Mouse (Mus musculus) CD4-positive helper T cell, adult 2 months (primary cell): ENCODE measurements around the gene Nfyc.

Source experiments
- DNase-seq: peaks from one replicate; pipeline ENCODE4 v3.0.0-alpha.2; 2012; ENCODE audit warnings: low read depth, missing footprints, low spot score

Gene Nfyc

GRCm38 (mm10) chr4:120825577-120826326 lies 5.6 kb downstream of the Nfyc start:
- peak; percentile 99 for DNase-seq

DNA sequence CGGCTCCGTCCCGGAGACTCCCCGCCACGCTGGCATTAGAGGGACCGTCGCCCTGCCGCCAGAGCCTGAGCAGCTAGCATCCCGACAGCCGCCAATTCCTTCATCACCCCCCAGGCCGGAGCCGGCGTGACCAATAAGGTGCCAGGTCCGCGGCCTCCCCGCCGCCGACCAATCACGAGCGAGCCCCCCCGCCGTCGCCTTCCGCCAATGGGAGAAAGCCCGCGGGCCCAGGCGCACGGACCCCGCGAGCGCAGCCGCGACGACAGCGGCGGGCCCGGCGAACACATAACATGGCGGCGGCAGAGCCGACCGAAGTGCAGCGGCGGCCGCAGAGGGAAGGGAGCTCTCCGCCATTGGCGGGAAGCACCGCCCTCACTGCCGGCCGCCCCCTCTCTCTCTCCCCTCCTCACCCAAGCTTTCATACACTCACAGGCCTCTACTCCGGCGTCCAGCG lies 6.2 kb downstream of the Nfyc start:
- peak; percentile 91 for DNase-seq

DNA sequence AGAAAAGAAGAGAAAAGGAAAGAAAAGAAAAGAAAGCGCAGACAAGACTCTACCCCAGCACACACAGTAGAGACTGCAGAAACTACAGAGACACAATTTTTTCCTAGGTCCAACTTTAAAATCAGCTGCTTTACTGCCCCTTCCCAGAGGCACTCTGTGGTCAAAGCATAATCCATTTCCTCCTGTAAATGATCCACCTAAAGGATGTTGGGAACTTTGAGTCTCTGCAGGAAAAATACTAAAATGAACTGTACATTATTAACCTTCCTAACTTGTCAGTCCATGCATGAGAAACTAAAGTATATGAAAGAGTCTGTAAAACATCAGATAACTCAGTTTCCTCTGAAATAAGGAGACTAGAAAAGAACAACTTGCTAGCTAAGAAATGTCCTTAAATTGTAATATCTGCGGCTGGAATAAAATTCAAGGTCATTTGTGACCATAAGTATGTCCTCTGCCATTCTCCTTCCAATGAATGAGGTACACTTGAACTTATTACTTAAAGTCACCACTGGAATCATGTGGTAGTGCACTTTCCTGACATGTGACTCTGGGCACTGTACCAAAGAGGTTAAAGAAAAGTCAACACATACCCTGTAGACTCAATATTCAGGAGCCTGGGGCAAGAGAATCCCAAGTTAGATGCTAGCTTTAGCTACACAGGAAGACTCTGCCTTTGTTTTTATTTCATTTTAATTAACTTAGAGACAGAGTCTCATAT lies 9.0 kb downstream of the Nfyc start:
- DNase-seq: no peak

DNA sequence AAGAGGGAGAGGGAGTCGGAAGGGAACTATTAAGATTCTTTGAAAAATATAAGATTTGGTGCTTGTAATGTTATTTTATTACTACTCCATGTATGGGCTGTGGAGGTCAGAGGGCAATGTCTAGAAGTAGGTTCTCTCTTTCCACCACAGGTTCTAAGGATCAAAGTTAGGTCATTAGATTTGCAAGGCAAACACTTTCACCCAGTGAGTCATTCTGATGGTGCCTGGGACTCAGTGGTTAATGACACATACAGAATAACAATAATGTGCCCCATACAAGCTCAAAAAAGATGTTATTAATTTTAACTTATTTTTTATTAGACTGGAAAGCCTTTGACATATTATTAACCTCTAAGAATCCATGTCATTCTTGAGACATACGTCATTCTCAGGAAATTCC lies 11.5 kb downstream of the Nfyc start:
- DNase-seq: no peak

DNA sequence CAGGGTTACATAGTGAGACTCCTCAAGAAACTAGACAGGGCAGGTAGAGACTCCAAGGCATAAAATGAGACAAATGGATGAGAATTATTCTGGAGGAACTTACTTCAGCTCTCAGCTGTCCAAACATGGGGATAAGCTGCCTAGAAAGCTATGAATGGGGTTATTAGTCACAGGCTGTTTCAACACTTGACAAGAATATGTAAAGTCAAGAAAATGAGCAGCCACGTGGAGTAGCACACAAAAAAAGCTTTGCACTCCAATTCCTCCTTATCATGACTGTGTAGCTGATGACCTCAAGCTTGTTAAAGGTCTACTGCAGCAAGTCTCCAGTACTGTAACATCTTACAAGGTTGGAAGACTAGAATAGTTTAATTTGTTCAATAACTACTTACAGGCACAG lies 12.1 kb downstream of the Nfyc start:
- no peak for DNase-seq

- DNase-seq: no peak
Measured at GRCm38 (mm10) chr4:120817951-120818350, 13.4 kb downstream of the Nfyc start.

DNA sequence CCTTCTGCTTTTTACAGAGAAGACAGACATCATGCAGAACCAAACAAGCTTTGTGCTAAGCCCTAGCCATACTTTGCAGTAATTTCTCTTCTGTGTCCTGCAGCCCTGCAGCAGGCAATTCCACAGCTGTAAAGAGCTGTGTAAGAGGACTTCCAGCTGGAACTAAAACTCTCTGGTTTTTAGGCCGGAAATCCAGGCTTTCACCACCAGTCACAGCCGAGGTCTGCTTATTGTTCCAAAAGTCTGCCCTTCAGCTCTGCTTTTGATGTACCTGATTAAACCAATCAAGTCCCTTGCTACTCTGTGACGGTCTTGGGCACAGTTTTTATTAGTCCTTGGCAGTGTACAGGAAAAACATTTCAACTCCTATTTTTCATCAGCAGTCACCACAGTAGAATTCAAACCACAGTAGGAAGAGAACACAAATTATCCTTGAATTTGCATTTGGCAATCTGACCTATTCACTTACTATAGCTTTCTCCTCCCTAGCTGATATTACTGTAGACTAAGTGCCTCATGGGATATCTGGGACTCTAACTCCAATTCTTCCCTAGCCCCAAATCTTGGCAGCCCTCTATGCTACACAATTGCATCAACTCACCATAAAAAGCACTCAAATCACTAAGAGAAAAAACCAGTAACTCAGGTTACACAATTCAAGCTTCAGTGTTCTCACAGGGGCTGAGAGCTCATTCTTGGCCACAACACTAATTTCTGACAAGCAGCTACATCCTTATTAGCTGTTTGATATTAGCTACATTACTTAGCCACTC lies 14.2 kb downstream of the Nfyc start:
- no peak for DNase-seq

- DNase-seq: peak; percentile 92
Measured at GRCm38 (mm10) chr4:120815622-120816334, 15.6 kb downstream of the Nfyc start.

DNA sequence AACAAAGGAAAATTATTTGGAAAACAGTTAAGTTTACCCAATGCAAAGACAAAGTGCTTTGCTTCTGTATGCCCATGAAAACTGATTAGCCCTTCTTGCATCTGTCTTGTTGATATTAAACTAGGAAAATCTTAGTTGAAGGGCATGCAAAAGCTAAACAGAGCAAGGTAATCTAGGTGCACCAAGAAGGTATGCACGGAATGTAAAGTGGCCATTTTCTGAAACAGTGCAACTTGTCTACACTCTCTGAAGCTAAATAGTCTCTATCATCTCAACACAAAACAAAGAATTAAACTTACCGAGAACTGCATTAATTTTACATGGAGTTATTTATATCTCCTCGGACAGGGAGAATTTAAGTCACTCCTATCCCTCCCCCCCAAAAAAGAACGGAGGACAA lies 16.2 kb downstream of the Nfyc start:
- DNase-seq: no peak

DNA sequence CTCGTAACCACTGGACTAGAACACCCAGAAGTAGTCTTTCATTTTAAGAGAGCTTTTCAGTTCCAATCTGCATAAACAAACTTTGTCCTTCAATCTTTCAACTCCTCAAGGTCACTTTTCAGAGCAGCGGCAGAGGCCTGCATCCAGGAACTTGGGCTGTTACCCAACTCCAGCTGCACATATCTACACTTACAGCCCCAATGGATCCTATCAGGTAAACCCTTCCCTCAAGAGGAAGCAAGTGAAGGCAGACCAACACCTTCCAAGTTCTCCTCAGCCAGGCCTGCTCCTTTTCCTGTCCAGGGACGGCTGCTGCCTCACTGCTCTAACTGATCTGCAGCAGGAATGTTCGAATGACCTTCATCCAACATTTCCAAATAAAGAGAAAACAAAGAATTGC lies 17.2 kb downstream of the Nfyc start:
- no peak for DNase-seq

- no peak for DNase-seq
Measured at GRCm38 (mm10) chr4:120813762-120814161, 17.6 kb downstream of the Nfyc start.

GRCm38 (mm10) chr4:120805816-120806215 lies 25.6 kb downstream of the Nfyc start:
- no peak for DNase-seq

DNA sequence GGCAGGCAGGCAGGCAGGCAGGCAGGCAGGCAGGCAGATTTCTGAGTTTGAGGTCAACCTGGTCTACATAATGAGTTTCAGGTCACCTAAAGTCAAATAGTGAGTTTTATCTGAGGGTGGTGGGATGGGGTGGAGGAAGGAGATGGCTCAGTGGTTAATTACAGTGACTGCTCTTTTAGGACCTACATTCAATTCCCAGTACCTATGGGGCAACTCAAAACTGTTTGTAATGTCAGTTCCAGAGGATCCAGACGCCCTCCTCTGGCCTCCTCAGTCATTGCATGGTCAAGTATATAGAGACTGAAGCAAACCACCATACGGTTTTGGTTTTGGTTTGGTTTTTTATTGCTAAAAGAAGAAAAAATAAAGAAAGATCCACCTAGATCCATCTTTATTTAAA lies 29.9 kb downstream of the Nfyc start:
- DNase-seq: peak; percentile 52

DNA sequence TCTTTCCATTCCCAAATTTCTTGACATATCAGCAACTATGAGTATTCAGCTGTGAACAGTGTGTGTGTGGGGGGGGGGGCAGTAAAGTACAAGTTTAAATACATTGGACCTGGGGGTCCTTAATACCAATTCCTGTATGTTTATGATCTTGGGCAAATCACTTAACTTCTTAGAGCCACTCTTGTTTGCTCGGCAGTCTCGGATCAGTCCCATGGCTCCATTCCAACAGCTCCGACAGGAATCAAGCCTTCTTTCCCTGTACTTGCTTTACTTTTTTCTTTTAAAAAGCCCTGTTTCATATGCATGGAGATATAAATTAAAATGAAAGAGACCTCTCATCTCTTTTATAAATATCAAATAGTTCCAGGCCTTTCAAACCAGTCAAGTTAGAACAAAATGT lies 30.7 kb downstream of the Nfyc start:
- DNase-seq: no peak

DNA sequence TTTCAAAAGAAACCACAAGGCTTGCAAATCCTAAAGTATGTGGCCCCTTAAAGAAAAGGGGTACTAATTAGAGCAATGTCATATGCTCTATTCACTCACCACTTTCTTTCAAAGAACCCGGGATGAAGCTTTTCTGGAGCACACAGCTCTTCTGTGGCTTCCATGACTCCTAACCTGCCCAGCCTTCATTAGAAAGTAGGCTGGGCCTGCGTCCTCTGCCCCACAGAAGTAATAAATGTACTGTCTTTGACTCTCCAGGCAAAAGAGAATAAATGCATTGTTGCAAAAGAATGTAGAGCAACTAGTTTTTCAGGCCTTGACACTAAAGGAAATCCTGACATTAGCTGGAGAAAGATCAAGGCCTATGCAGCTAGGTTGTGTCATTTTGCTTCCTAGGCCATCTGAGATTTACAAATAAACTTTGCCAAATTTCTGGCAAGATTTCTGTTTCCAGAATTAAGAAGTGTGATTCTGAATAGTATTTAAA lies 31.6 kb downstream of the Nfyc start:
- no peak for DNase-seq

GRCm38 (mm10) chr4:120797985-120798725 lies 33.2 kb downstream of the Nfyc start:
- peak; percentile 25 for DNase-seq

GRCm38 (mm10) chr4:120796687-120797086 lies 34.7 kb downstream of the Nfyc start:
- DNase-seq: peak; percentile 8

- DNase-seq: no peak
Measured at GRCm38 (mm10) chr4:120795646-120796045, 35.7 kb downstream of the Nfyc start.

DNA sequence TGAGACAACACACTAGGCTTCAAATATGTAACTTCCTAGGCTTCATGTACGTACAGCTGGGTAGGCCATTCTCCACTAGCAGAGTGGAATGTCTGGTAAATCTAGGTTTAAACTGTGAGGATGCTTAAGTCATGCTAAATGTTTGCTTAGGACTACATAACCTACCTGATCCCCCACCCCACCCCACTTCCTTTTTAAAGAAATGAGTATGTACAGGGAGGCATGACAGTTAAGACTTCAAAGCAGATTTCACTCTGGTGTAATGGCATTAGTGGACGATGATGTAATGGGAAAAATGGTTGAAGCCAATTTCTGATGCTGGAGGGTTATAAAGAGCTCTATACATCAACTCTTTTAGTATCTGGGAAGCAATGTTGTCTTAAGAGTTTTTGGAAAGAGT lies 38.5 kb downstream of the Nfyc start:
- DNase-seq: no peak

DNA sequence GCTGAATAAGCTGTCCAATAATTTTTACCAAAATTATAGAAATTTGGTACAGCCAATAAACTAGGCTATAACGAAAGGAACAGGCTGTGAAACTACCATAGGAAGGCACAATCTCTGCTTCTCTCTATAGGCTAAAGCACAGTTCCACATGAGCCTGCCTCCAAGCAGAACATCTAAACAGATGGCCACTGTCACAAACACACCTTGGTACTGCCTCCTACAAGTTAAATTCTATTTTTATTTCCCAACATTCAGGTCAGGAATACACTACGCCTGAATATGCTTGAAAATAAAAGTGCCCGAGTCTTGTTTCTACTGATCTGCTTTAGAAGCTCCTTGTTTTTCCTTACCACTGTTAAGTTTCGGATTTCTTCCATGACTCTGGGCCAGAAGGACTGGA lies 41.3 kb downstream of the Nfyc start:
- DNase-seq: no peak

DNA sequence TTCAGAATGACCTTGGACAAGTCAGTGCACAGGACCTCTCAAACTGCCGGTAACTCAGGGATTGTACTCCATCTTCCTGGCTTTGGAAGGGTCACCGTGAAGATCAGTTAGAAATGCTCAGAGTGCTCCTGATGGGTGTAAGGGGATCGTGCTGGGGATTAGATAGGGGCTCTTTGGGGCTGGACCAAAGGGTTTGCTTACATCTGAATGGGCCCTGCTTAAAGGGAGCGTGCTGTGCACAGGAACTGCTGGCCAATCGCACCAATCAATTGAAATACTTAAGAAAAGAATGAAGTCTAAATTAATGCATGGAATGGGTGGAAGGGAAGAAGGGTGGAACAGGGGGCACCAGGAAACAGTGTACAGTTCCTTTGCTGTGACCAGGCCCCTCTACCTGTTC lies 75.6 kb downstream of the Nfyc start:
- no peak for DNase-seq
